Mouse (Mus musculus) heart, adult 18-20 months (tissue): Measurements from ENCODE around the gene Lsm7. TPM values are rescaled to one million over a fixed set of nuclear protein-coding genes. Genes with fewer than 3 reads are reported as not detected.

Experiments
- DNase-seq, 2 experiments: peaks; one replicate each; pipeline ENCODE4 v3.0.0; 2021 to 2022; ENCODE audit warnings: mixed read lengths in 1 of 2
- total RNA-seq, 2 experiments: library from RNA; stranded (reverse); gene quantifications; 2 replicates each; pipeline ENCODE4 v1.2.3; 2021

Lsm7 gene
- total RNA-seq, 2 experiments from 2014 or later: 23.5 to 27.8 TPM

- DNase-seq: no peak
Observed at GRCm38 (mm10) chr10:80876594-80876993, 21.6 kb upstream of the Lsm7 start.

- DNase-seq: peak; percentile 33 to 76
Observed at GRCm38 (mm10) chr10:80876028-80876427, 21.0 kb upstream of the Lsm7 start.

GRCm38 (mm10) chr10:80874035-80874434 is 19.0 kb upstream of the Lsm7 start:
- no peak for DNase-seq

DNA sequence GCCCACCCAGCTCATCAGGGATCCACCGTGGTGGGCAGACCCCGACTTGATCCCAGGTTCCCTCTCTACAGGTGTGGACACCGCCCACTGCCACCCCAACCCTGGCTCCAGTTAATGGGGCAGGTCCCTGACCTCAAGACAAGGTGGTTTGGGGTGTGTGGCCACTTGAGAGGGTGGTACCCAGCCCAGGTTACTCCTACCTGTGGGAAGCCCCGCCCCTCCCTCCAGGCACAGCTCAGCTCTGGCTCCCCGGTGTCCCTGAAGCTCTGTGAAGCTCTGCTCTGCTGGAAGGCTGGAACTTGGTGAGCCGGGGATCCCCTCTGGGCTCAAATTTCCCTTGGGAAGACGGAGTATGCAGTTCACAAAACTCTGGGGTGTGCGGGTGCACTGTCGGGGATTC is 16.6 kb upstream of the Lsm7 start, which contains the start of gene Tmprss9:
Tmprss9 (plus strand) TSS at position 268 of the 400 bp plus-strand sequence.
- no peak for DNase-seq

GRCm38 (mm10) chr10:80870993-80871392 is 16.0 kb upstream of the Lsm7 start:
- no peak for DNase-seq

DNA sequence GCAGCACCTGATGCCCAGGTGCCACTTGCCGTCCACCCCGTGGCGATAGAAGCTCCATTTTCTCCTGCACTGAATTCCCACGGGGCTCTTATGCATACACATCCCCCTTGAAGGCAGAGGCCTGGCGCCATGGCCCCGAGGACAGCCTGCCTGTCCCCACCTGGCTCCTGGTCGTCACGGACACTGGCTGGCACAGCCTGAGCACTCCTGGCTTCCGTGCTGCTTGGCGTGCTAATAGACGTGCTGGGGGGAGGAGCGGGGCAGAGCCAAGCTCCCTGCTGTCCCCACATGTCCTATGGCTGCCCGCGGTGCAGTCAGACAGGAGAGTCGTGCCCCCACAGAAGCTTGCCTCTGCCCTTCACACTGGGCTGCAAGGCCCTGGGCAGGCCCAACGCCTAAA is 9.4 kb upstream of the Lsm7 start:
- DNase-seq: peak in 1 of 2 experiments; percentile 42

- no peak for DNase-seq
Observed at GRCm38 (mm10) chr10:80862305-80862704, 7.3 kb upstream of the Lsm7 start.

DNA sequence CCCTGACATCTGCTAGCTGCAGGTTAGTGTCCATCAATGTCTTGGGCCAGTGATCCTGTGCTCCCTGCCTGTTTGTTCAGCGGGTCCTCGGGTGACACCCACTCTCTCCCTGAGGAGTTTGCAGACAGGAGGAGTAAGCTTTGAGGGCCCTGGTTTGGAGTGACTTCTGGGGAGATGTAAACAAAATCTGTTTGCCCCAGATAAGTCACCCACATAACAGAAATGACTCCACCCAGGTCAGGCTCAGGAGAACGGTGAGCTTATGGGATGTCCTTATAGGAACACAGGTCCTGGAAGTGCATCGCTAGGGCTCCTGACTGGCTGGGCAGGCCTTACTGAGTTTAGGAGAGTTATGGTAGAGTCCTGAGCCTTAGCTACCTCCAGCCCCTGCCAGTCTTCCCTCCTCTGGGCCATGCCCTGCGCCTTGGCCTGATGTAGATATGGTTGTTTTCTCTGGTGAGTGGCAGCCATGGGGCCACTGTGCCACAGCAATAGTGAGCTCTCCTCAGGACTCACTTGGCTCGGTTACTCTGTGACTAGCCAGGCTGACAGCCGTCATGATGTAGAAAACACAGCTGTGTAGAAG is 3.4 kb upstream of the Lsm7 start:
- DNase-seq: no peak

DNA sequence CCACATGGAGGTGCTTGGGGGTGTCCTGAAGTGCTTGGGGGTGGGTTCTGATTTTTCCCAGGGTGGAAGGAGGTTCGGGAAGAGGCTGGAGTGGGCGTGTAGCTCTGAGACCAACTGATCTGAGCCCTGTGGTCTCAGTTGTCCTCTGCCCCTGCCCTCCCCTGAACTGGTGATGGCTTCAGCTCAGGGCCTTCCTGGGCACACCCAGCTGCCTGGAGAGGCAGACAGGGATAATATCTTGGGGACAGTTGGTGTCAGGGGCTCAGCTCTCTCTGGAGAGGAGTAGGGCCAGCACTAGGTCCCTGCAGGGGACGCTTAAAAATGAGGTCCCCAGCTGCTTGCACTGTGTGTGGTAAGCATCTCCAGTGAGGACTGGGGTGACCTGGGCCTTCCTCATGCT is 2.8 kb upstream of the Lsm7 start:
- DNase-seq: no peak

- no peak for DNase-seq
Observed at GRCm38 (mm10) chr10:80857386-80857785, 2.4 kb upstream of the Lsm7 start.

- no peak for DNase-seq
Observed at GRCm38 (mm10) chr10:80856908-80857307, 1.9 kb upstream of the Lsm7 start.

DNA sequence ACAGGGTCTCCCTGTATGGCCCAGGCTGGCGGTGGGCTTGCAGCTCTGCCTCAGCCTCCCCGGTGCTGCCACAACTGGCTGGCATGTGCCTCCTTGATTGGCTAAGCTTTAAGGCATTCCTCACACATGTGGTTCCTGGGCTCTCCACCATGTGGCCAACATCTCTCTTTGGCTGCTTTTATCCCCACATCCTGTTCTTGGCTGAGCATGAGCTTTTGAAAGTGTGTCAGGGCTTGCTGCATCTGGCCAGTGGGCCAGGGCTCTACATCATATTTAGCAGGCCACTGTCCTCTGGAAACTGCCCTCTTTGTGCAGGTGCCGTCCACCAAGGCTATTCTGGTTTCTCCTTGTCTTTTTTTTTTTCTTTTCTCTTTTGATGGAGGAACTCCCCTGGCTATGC is 1.3 kb upstream of the Lsm7 start:
- peak; percentile 22 to 55 for DNase-seq

GRCm38 (mm10) chr10:80855749-80856073 is 702 bp upstream of the Lsm7 start:
- peak in 1 of 2 experiments; percentile 22 for DNase-seq

DNA sequence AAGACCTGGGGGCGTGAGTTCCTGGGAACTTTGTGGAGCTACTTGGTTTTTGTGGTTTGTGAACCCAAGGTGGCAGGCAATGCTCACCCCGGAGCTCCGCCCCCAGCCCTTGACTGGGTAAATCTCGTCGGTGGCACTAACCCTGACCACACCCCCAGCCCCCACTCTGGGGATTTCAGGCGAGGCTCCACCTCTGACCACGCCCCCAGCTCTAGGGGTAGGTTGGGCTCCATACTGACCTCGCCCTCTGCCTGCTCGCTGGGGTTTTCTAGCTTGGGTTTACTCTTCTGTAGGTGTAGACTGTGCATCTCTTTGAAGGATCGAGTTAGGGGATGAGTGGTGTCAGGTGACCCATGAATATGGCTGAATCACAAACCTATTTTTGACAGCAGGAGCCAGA is 6.4 kb downstream of the Lsm7 start:
- peak; percentile 45 for DNase-seq

DNA sequence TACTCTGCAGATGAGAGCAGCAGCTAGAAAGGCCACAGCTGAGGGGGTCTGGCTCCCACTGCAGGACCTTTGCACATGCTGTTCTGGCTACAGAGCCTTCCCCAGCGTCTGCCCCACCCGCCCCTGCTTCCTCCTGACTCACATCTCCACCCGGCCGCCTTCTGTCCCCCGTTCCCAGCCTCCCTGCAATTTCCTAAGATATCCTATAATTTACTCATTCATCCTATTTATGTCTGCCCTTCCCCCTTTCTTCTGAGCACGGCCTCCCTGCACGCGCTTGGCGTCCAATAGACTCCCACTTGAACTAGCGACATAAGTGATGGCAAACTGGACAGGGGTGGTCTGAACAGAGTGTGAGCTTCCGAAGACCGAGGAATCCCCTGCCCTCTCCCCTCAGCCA is 9.3 kb downstream of the Lsm7 start:
- DNase-seq: no peak

- DNase-seq: peak; percentile 47 to 52
Observed at GRCm38 (mm10) chr10:80845055-80845693, 9.8 kb downstream of the Lsm7 start.

- no peak for DNase-seq
Observed at GRCm38 (mm10) chr10:80843931-80844547, 11.0 kb downstream of the Lsm7 start, which contains the start of gene Lingo3. TSS of gene Lingo3 (minus strand) at chr10:80844039.

- no peak for DNase-seq
Observed at GRCm38 (mm10) chr10:80843087-80843930, 11.7 kb downstream of the Lsm7 start.

- no peak for DNase-seq
Observed at GRCm38 (mm10) chr10:80842334-80842733, 12.7 kb downstream of the Lsm7 start.

DNA sequence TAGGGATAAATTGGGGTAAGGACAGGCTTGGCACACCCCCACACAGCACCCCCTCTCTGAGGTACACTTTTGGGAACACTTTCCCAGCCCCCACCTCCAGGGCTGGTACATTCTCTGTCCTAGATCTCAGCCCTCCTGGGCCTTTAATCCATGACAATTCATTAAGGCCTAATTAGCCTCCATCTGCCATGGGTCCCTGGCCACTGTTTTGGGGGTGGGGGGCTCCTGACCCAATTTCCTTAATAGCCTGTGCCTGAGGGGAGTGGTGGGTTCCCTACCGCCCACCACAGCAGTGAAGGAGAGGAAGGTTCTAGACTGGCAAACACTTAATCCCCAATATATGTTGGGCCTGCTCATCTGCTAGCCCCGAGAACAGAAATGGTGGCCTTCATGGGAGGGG is 13.3 kb downstream of the Lsm7 start:
- DNase-seq: no peak

DNA sequence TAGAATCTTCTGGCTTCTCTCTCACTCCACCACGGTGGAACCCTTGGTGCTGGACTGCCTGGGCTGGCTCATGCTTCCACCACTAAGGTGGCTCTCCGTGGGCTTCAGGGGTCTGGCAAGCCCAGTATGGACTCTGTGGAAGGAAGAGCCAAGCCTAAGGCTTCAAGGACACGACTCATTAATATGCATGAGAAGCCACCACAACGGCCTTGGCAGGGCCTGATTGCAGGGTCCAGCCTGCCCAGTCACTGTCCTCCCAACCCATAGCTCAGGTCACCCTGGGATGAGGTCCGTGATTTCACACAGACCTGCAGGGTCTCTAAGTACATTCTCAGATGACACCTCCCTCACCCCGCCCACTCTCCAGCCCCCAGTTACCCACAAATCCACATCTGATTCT is 15.2 kb downstream of the Lsm7 start:
- DNase-seq: no peak

GRCm38 (mm10) chr10:80838346-80838912 is 16.6 kb downstream of the Lsm7 start:
- DNase-seq: no peak
